Comparison of ENCODE assay signal across 18 mouse cellular contexts in the genomic region with DNA sequence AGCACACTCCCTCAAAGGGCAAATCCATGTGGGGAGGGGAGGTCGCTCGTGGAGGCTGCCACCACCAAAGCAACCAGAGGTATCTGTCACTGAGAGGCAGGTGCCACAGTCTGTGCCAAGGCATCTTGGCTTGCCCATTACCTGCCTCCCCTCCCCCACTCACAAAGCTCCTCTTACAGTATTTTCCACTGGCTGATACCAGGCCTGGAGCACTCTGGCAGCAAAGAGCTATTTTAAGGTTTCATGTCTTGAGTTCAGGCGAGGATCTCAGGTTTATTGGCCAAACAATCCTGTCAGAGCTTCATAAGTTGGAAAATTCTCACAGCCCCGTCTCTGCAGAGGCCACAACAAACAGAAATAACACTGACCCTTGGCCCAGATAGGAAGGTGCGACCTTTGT. TPM values are rescaled to one million over a fixed set of nuclear protein-coding genes. Genes with fewer than 3 reads are reported as not detected.
A peak's percentile ranks its signal among the peaks of the same experiment; 100 is the strongest.
DNase-seq lines count a peak whose midpoint lies in the region.
"Had no signal": no experiment of that assay in that cellular context is flagged by ENCODE, and none has a peak within 500 bp of the region (broad histone marks: within the 10 kb centered on the region; RNA-seq: fewer than 3 reads in every experiment).

No protein-coding gene starts in this region.

- no peak overlapping the region for H3K27ac ChIP-seq in heart, embryonic 10.5 days
- no peak overlapping the region for H3K27ac ChIP-seq in limb, embryonic 10.5 days
- H3K27ac ChIP-seq: embryonic facial prominence, embryonic 12.5 days had no signal

- WGBS in heart, embryonic 10.5 days: 70% methylated on average over 5 of the region's 5 CpGs
- 84% methylated on average over 5 of the region's 5 CpGs for WGBS in limb, embryonic 10.5 days

- peaks cover 13% of the 10 kb centered on the region; the same call in 1 of the 2 replicates for H3K4me1 ChIP-seq in heart, embryonic 10.5 days
- no peaks in the 10 kb centered on the region for H3K4me1 ChIP-seq in limb, embryonic 10.5 days
- H3K4me1 ChIP-seq: embryonic facial prominence, embryonic 12.5 days had no signal

- intact Hi-C loops in heart, postnatal 14 days (cut with DNase I): loop anchor here (10.0 kb wide), 1 partner anchor 1245 kb away; the partner anchor contains the start of genes Bbip1 and Shoc2

- peak; percentile 97 for DNase-seq in heart, adult 11 months
- no peak for DNase-seq in heart, embryonic 10.5 days (ENCODE audit: low spot score)
- DNase-seq in lung, postnatal 36 days: peak; percentile 48
- no peak for DNase-seq in lung, postnatal 10 days
- peak; percentile 52 to 70 for DNase-seq in heart, postnatal 14 days
- DNase-seq in skeletal muscle tissue, adult 2 months (ENCODE audit: low read depth, low spot score): peak; percentile 90
- no peak for DNase-seq in limb, embryonic 10.5 days (ENCODE audit: low spot score)
- no peak for DNase-seq in embryo, embryonic 9.5 days (ENCODE audit: extremely low spot score)
- DNase-seq: cerebellum, adult 11 months; lung, embryonic 14.5 days; right cerebral cortex, postnatal 25 days had no signal

- no peaks in the 10 kb centered on the region for H3K9me3 ChIP-seq in heart, embryonic 10.5 days
- H3K9me3 ChIP-seq in limb, embryonic 10.5 days (replicated peaks): no peaks in the 10 kb centered on the region
- H3K9me3 ChIP-seq: embryonic facial prominence, embryonic 12.5 days had no signal

- H3K4me3 ChIP-seq in heart, embryonic 10.5 days: no peak overlapping the region
- H3K4me3 ChIP-seq in limb, embryonic 10.5 days: no peak overlapping the region
- H3K4me3 ChIP-seq: embryonic facial prominence, embryonic 12.5 days had no signal

- peaks cover 4% of the 10 kb centered on the region; the same call in 1 of the 2 replicates for H3K27me3 ChIP-seq in heart, embryonic 10.5 days (ENCODE audit: insufficient read depth, poor library complexity, severe bottlenecking)
- no peaks in the 10 kb centered on the region for H3K27me3 ChIP-seq in limb, embryonic 10.5 days (ENCODE audit: low read depth, poor library complexity, severe bottlenecking)
- H3K27me3 ChIP-seq: embryonic facial prominence, embryonic 12.5 days had no signal

- H3K36me3 ChIP-seq in heart, embryonic 10.5 days: no peaks in the 10 kb centered on the region
- no peaks in the 10 kb centered on the region for H3K36me3 ChIP-seq in limb, embryonic 10.5 days
- H3K36me3 ChIP-seq: embryonic facial prominence, embryonic 12.5 days had no signal

RNA-seq across cellular contexts. Expression of gene Tectb, which starts 9.5 kb away (rescaled TPM):
- polyA plus RNA-seq in heart, embryonic 10.5 days (2016; fragmentation: Nextera tagmentation; extraction: Ambion mirVana): 0.08 TPM in 1 of 2 replicates, not detected in the other
- under 1 TPM; 0.17 to 0.72 TPM for total RNA-seq in heart, postnatal 14 days (2021)
- polyA plus RNA-seq in limb, embryonic 10.5 days (2016; fragmentation: Nextera tagmentation; extraction: Ambion mirVana): not detected in 2 replicates
- total RNA-seq: hematopoietic stem cell, adult 5-6 weeks; megakaryocyte, adult 5-6 weeks; midbrain, postnatal 0 days had no signal
- polyA plus RNA-seq: limb, embryonic 14.5 days; lung, embryonic 14.5 days; neural tube, embryonic 11.5 days; Patski had no signal

RNA-seq across cellular contexts. Expression of gene Gucy2g, which starts 51.0 kb away (rescaled TPM):
- 0.04 TPM in 1 of 2 replicates, not detected in the other for polyA plus RNA-seq in heart, embryonic 10.5 days (2016; fragmentation: Nextera tagmentation; extraction: Ambion mirVana)
- under 1 TPM in 1 of 2 experiments, not detected in 1; 0.17 TPM for total RNA-seq in heart, postnatal 14 days (2021)
- not detected in 2 replicates for polyA plus RNA-seq in limb, embryonic 10.5 days (2016; fragmentation: Nextera tagmentation; extraction: Ambion mirVana)
- total RNA-seq: hematopoietic stem cell, adult 5-6 weeks; megakaryocyte, adult 5-6 weeks; midbrain, postnatal 0 days had no signal
- polyA plus RNA-seq: embryonic facial prominence, embryonic 12.5 days; lung, embryonic 14.5 days; midbrain, postnatal 0 days; neural tube, embryonic 11.5 days had no signal

Comparison
In these comparisons a context has a peak if more than half of its experiments do, and no peak if none do; other contexts are left out.
1. DNase-seq: peak in heart, adult 11 months (single experiment), lung, postnatal 36 days (single experiment), heart, postnatal 14 days (2 of 2) and skeletal muscle tissue, adult 2 months (single experiment); none in heart, embryonic 10.5 days (single experiment), lung, postnatal 10 days (single experiment), limb, embryonic 10.5 days (single experiment) and embryo, embryonic 9.5 days (single experiment).